Comparison of ENCODE assay signal across 10 mouse cellular contexts in genomic region chr11:75044333-75044732, GRCm38 (mm10).
DNase-seq lines count a peak whose midpoint lies in the region; ATAC-seq and TF ChIP-seq lines count a peak whose summit lies in the region.
"Had no signal": no experiment of that assay in that cellular context is flagged by ENCODE, and none has a peak within 500 bp of the region (broad histone marks: within the 10 kb centered on the region; RNA-seq: fewer than 3 reads in every experiment).

No protein-coding gene starts in this region.

- no peaks in the 10 kb centered on the region for H3K9me3 ChIP-seq in kidney, postnatal 0 days (replicated peaks; ENCODE audit: low read length)
- no peaks in the 10 kb centered on the region for H3K9me3 ChIP-seq in embryonic facial prominence, embryonic 13.5 days
- H3K9me3 ChIP-seq in intestine, embryonic 15.5 days = no peaks in the 10 kb centered on the region
- H3K9me3 ChIP-seq: megakaryocyte, embryonic 14.5 days had no signal

- H3K4me3 ChIP-seq in kidney, postnatal 0 days (replicated peaks; ENCODE audit: low read depth, low read length) = no peak overlapping the region
- no peak overlapping the region for H3K4me3 ChIP-seq in embryonic facial prominence, embryonic 13.5 days
- H3K4me3 ChIP-seq in heart, adult 2 months = no peak overlapping the region
- no peak overlapping the region for H3K4me3 ChIP-seq in intestine, embryonic 15.5 days (replicated peaks)
- H3K4me3 ChIP-seq: megakaryocyte, embryonic 14.5 days had no signal

- TF ChIP-seq CTCF in kidney, postnatal 0 days (IDR thresholded peaks at IDR 0.05; ENCODE audit: low read depth) = no peak
- no peak for TF ChIP-seq CTCF in heart, adult 2 months (IDR thresholded peaks at IDR 0.05)

- H3K79me2 ChIP-seq in heart, adult 2 months (replicated peaks; ENCODE audit: control insufficient read depth, insufficient read depth, low read length) = no peaks in the 10 kb centered on the region

- intact Hi-C loops in heart, adult 2 months (cut with DNase I) = no loop called here

- H3K9ac ChIP-seq in kidney, postnatal 0 days (ENCODE audit: low read depth, low read length) = no peak overlapping the region
- no peak overlapping the region for H3K9ac ChIP-seq in embryonic facial prominence, embryonic 13.5 days
- no peak overlapping the region for H3K9ac ChIP-seq in heart, adult 2 months (ENCODE audit: low read depth, low read length)
- H3K9ac ChIP-seq in intestine, embryonic 15.5 days = no peak overlapping the region
- H3K9ac ChIP-seq: forebrain, postnatal 0 days had no signal

- H3K27me3 ChIP-seq in kidney, postnatal 0 days (ENCODE audit: insufficient read depth, low read length) = no peaks in the 10 kb centered on the region
- no peaks in the 10 kb centered on the region for H3K27me3 ChIP-seq in embryonic facial prominence, embryonic 13.5 days
- H3K27me3 ChIP-seq in heart, adult 2 months (ENCODE audit: control insufficient read depth, insufficient read depth, low read length) = no peaks in the 10 kb centered on the region
- no peaks in the 10 kb centered on the region for H3K27me3 ChIP-seq in intestine, embryonic 15.5 days (replicated peaks)
- H3K27me3 ChIP-seq: megakaryocyte, embryonic 14.5 days had no signal

- WGBS in kidney, postnatal 0 days = 60% methylated on average over 3 of the region's 3 CpGs
- WGBS in embryonic facial prominence, embryonic 13.5 days = 77% methylated on average over 3 of the region's 3 CpGs
- WGBS in heart, adult 2 months = 43% methylated on average over 3 of the region's 3 CpGs
- 69% methylated on average over 3 of the region's 3 CpGs for WGBS in intestine, embryonic 15.5 days

- ATAC-seq in kidney, postnatal 0 days (replicated peaks; ENCODE audit: low FRiP score, low read depth) = no peak
- no peak for ATAC-seq in embryonic facial prominence, embryonic 13.5 days (ENCODE audit: insufficient number of reproducible peaks, insufficient read depth, low FRiP score, low TSS enrichment, low read depth)
- ATAC-seq in intestine, embryonic 15.5 days = no peak
- ATAC-seq: forebrain, postnatal 0 days had no signal

- peak; percentile 62 for DNase-seq in kidney, postnatal 0 days (ENCODE audit: low spot score)
- DNase-seq in kidney, adult 8-10 months = no peak
- peak in 1 of 2 experiments; percentile 31 for DNase-seq in heart, adult 2 months
- DNase-seq in cerebellum, adult 8-10 months = no peak
- no peak for DNase-seq in spleen, adult 12 weeks (ENCODE audit: low spot score)
- DNase-seq: cerebellum, postnatal 10 days; forebrain, postnatal 0 days had no signal

- no peak overlapping the region for H3K4me2 ChIP-seq in kidney, postnatal 0 days (ENCODE audit: low read length)
- H3K4me2 ChIP-seq in embryonic facial prominence, embryonic 13.5 days = no peak overlapping the region
- no peak overlapping the region for H3K4me2 ChIP-seq in intestine, embryonic 15.5 days (replicated peaks)

- TF ChIP-seq POLR2A in heart, adult 2 months (IDR thresholded peaks at IDR 0.05; ENCODE audit: insufficient read depth, low read depth, low read length) = no peak

- H3K27ac ChIP-seq in kidney, postnatal 0 days = peak overlapping the region; percentile 33
- 0 out of 2 replicates have a peak overlapping the region, but pooled peaks have one; percentile 1 for H3K27ac ChIP-seq in embryonic facial prominence, embryonic 13.5 days
- H3K27ac ChIP-seq in heart, adult 2 months = peak overlapping the region; percentile 50
- H3K27ac ChIP-seq in intestine, embryonic 15.5 days = peak overlapping the region; percentile 58

- TF ChIP-seq EP300 in heart, adult 2 months (IDR thresholded peaks at IDR 0.05; ENCODE audit: insufficient read depth, low read depth, low read length) = no peak

- peaks cover 28% of the 10 kb centered on the region for H3K4me1 ChIP-seq in kidney, postnatal 0 days (replicated peaks; ENCODE audit: insufficient read depth, low read length)
- peaks cover 25% of the 10 kb centered on the region for H3K4me1 ChIP-seq in embryonic facial prominence, embryonic 13.5 days
- peaks cover 21% of the 10 kb centered on the region for H3K4me1 ChIP-seq in heart, adult 2 months (ENCODE audit: control insufficient read depth, insufficient read depth, low read length)
- peaks cover 23% of the 10 kb centered on the region for H3K4me1 ChIP-seq in intestine, embryonic 15.5 days (replicated peaks)

- 0 out of 2 replicates have a peak, but pooled peaks cover 2% of the 10 kb centered on the region for H3K36me3 ChIP-seq in kidney, postnatal 0 days (ENCODE audit: insufficient read depth, low read length)
- H3K36me3 ChIP-seq in embryonic facial prominence, embryonic 13.5 days = peaks cover 17% of the 10 kb centered on the region
- H3K36me3 ChIP-seq in heart, adult 2 months (ENCODE audit: control insufficient read depth, insufficient read depth, low read length) = peaks cover 39% of the 10 kb centered on the region
- 0 out of 2 replicates have a peak, but pooled peaks cover 8% of the 10 kb centered on the region for H3K36me3 ChIP-seq in intestine, embryonic 15.5 days

Comparison
In these comparisons a context has a peak if more than half of its experiments do, and no peak if none do; other contexts are left out.
1. H3K27ac ChIP-seq: peak in every context shown above with its lines; median percentile 58 in intestine, embryonic 15.5 days; 50 in heart, adult 2 months; 33 in kidney, postnatal 0 days; 1 in embryonic facial prominence, embryonic 13.5 days.